Mouse (Mus musculus): ENCODE results near the gene Rln3.

Rln3 gene

GRCm38 (mm10) chr8:84044900-84045299 lies at the start of gene Rln3:
Rln3 (minus strand) TSS chr8:84045000.
- DNase-seq (ENCODE audit: low read depth, low spot score), result no peak

DNA sequence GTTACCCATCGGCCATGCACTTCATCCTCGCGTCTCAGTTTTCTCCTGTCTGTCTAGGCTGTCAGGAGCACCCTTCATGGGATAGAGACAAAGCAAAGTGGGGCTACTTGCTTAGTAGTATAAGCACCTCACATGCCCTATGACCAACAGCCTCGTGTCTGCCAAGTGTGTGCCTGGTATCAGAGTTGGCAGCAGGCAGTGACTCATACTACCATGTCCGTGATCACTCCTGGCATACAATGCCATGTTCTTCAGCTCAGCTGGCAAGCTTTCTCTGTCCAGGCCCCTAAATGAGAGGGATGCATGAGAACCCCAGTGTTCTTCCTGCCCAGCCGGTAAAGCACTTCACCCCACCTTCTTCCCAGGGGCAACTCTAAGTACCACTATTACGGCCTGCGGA lies 45.8 kb upstream of the Rln3 start:
- no peak for DNase-seq (ENCODE audit: low read depth, low spot score)

DNA sequence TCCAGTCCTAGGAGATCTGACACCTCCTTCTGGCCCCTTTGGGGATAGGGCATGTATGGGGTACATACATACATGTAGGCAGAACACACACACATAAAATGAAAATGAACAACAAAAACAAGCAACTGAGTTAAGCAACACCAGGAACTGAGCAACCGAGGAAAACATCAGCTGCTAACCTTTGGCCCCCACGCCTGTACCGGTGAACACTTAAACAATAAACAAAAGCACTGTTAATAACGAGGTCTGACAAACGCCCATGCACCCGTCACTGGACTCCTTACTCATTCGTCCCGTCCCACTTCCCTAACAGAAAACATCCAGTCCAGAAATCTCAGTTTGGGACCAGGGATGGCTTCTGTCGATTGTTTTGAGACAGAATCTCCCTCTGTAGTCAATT lies 44.5 kb upstream of the Rln3 start:
- DNase-seq (ENCODE audit: low read depth, low spot score), result no peak

DNA sequence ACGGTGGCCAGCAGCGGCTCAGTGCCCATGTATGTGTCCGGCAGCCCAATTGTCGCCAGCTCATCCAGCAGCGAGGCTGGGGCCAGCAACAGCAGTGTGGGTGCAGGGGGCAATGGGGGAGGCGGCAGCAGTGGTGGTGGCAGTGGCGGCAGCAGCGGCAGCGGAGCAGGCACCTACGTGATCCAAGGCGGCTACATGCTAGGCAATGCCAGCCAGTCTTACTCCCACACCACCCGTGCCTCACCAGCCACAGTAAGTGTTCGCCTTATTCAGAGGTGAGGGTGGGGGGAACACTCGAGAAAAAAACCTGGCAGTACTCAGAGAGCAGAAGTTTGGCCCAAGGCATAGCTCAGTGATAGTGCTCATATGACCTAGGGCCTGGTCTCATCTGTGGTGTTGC lies 43.0 kb upstream of the Rln3 start:
- no peak for DNase-seq (ENCODE audit: low read depth, low spot score)

DNA sequence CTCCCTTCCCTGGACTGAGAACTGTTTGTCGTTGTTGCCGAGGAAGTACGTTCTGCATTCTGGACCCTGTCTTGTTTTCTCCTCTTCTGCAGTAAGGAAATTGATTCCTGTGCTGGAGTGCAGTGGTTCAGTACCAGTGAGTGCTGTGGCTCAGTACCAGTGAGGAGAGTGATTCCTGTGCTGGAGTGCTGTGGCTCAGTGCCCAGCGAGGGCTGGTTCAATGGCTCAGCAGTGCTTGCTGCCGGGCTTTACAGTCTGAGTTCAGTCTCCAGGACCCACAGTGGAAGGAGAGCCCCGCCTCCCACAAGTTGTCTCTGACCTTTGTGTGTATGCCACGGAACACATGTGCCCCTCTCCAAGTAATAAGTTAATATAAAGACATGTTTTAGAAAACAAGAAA lies 42.4 kb upstream of the Rln3 start:
- no peak for DNase-seq (ENCODE audit: low read depth, low spot score)

DNA sequence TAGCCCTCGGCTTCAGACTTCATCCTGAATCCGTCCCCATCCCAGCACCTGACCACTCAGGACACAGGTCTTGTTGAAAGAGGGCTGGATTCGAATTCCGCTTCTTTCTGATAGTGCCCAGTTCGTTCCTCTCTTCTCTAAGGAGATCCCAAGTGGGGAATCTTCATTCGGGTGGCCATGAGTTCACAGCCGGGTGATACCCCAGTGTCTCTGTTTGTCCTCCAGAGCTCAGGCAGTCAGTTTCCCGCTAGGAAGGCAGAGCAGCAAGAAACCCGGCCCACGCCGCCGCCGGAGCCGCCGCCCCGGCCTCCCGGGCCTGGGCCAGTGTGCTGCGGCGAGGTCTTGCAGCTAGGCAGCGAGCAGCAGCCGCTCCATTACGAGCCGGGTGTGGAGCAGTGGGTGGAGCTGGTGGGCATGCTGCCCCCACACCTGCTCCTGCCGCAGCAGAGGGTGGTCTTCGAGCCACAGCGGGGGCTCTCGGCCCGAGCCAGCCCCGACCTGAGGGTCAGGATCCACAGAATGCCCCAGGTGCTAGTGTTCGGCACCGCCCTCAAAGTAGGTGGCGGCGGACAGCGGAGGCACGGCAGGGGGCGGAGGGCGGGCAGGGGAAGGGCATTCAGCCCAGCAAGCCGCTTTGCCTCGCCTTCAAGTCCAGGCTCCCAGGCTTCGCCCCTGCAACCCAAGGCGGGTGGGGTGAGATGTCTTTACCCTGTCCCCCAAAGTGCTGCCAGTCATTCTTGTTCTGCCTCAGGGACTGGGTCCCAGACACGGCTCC lies 39.7 kb upstream of the Rln3 start:
- DNase-seq (ENCODE audit: low read depth, low spot score), result no peak

DNA sequence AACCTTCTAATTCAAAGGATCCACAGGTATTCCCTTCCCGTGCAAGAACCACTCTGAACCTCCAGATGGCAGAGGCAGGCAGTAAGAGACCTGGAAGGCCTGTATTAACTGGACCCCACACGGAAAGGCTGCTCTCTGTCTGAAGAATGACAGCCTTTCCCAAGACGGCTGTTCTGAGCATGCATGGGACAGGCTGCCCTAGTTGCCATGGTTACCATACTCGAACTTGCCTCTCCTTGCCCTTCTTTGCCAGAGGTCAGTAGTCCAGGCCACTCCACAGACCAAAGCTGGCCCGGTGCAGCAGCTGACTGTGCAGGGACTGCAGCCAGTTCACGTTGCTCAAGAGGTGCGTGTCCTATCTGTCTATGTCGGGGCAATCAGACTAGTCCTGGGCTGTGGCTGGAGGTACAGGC lies 39.0 kb upstream of the Rln3 start:
- DNase-seq (ENCODE audit: low read depth, low spot score), result no peak

DNA sequence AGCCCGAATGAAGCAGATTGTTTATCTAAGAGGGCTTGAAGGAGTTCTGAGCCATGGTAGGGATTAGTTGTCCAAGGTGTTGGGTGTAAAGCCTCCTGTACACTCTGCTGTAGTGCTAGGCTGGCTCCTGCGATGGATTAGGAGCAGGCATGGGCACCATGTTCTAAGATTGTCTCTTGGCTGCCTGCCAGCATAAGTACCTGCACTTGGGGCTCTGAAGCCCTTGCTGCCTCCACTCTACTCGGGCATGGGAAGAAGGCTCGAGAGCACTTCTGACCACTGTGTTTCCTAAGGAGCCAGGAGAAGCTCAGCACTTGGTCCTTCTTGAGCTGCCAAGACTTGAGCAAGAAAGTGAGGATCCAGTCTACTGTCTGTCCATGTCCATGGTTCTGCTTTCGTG lies 34.4 kb upstream of the Rln3 start:
- DNase-seq (ENCODE audit: low read depth, low spot score), result no peak

GRCm38 (mm10) chr8:84076849-84077248 lies 32.0 kb upstream of the Rln3 start:
- no peak for DNase-seq (ENCODE audit: low read depth, low spot score)

- no peak for DNase-seq (ENCODE audit: low read depth, low spot score)
Observed at GRCm38 (mm10) chr8:84076412-84076811, 31.6 kb upstream of the Rln3 start.

GRCm38 (mm10) chr8:84073230-84073976 lies 28.6 kb upstream of the Rln3 start:
- no peak for DNase-seq (ENCODE audit: low read depth, low spot score)

DNA sequence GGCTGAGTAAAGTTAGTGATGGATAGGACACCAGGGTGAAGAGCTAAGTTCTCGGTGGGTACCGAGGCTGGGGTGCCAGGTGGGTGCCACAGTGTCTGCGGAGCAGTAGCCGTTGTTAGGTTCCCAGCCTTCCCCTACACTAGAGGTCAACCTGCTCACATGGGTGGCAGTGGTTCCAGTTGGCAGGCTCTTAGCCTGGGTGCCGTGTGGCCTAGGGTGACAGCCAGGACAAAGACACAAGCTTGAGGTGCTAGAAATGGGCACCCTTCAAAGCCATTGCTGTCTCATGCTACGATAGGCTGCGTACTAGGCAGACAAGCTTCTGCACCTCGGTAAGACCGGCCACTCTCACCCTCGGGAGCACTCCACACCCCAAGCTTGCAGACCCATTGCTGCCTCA lies 27.5 kb upstream of the Rln3 start:
- DNase-seq (ENCODE audit: low read depth, low spot score), result no peak

GRCm38 (mm10) chr8:84071921-84072320 lies 27.1 kb upstream of the Rln3 start:
- no peak for DNase-seq (ENCODE audit: low read depth, low spot score)

GRCm38 (mm10) chr8:84070667-84071066 lies 25.9 kb upstream of the Rln3 start:
- no peak for DNase-seq (ENCODE audit: low read depth, low spot score)

DNA sequence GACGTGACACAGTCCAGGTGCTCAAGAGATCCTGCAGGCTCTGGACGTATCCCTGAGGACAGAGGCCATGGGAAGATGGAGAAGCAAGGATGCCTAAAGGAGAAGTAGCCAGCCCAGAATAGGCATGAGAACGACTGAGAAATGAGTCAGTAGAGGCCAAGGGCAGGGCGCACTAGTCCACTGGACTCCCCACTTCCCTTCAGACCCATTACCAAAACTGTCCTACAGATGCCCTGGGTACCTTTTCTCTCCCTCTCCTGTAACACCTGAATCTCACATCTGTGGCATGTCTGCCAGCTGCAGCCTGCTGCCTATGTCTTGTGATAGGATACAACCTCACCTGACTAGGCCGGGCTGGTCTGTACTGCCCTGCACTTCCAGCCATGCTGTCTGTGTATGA lies 25.4 kb upstream of the Rln3 start:
- no peak for DNase-seq (ENCODE audit: low read depth, low spot score)

DNA sequence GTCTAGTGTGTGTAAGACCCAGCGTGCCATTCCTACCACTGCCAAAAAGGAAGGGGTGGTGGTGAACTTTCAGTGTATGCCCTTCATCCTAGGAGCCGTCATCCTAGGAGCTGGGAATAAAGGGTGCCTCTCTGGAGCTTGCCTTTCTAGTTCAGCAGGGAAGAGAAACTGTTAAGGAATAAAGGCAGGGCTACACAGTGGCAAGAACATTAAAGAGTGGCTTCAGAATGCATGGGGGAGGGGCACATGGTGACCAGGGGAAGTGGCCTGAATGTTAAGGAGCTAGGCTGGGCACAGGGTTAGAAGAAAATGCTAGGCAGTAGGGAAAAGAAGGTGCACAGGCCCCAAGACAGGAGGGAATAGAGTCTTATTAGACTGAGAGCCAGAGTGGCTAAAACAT lies 24.9 kb upstream of the Rln3 start:
- DNase-seq (ENCODE audit: low read depth, low spot score), result no peak

DNA sequence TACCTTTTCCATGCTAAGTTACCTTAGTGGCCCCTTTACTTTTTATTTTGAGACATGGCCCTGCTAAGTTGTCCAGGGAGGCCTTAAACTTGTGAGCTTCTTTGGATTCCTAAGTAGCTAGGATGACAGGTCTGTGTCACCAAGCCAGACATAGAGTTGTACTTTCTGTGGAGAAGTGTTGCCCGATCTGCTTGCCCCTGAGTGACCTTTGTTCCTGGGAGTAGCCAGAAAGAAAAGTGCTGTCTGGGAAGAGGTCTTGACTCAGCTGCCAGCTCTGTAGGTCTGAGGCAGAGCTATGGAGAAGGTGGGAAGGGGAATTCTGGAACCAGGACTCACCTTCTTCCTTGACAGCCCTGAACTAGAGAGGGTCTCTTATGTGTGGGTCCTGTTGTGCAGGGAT lies 24.4 kb upstream of the Rln3 start:
- no peak for DNase-seq (ENCODE audit: low read depth, low spot score)

GRCm38 (mm10) chr8:84068316-84069035 lies 23.7 kb upstream of the Rln3 start:
- no peak for DNase-seq (ENCODE audit: low read depth, low spot score)

DNA sequence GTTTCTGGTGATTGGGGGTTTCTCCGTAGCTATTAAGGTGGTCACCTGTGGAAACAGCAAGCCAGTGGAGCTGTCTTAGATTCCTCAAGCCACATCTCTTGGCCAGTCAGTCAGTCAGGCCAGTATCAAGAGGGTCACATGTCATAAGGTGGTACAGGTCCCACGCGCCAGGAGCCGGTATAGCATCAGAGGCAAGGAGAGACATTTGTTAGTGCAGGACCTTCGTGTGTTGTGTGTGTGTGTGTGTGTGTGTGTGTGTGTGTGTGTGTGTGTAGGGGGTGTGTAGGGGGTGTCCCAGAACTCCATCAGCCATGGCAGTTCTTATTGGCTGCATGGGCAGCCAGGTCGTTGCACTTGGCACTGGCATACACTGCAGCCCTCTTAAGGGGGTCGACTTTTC lies 23.1 kb upstream of the Rln3 start:
- DNase-seq (ENCODE audit: low read depth, low spot score), result no peak

DNA sequence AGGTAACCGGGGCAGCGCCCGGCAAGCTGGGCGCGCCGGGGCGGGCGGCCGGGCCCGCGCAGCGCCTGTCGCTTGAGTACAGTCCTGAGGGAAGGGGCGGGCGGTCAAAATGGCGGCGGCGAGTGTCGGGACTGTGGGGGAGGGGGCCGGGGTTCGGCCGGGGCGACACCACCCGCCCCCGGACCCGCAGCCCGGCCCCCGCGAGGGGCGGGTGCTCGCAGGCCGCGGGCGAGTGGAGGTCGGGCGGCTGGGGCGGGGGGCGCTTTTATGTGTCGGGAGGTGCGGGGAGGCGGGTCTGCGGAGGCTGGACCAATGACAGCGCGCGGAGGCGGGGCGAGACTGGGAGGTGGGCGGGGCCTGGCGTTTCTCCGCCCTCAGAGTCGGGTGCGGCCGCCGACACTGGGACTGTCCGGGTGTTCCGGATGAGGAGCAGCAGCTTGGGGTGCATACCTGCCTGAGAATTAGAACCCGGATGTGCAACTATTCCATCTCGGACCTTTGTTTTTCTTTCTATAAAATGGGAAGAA lies 22.3 kb upstream of the Rln3 start:
- DNase-seq (ENCODE audit: low read depth, low spot score), result peak; percentile 85

- DNase-seq (ENCODE audit: low read depth, low spot score), result peak; percentile 98
Observed at GRCm38 (mm10) chr8:84066291-84066930, 21.6 kb upstream of the Rln3 start, which contains the start of gene Rfx1. Rfx1 (plus strand) TSS chr8:84066834.

All from embryo, embryonic 11.5 days (tissue).